ENCODE assay signal across 7 mouse cellular contexts in the genomic region with DNA sequence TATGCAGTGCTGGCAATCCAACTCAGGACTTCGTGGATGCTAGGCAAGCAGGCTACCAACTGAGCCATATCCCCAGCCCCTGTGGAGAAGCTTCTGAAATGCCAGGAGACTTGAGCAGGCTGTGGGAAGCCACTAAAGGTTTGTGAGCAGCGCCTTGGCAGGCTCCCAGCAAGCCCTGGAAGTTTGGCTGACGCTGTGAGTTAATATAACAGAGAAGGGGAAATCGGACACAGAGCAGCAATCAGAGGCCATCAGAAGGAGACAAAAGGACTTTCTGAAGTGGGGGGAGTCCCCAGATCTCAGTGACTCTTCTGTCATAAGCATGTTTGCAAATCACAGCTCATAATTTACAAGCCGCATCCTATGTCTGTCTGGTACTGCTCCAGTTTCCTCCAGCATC.
DNase-seq lines count a peak whose midpoint lies in the region; ATAC-seq and TF ChIP-seq lines count a peak whose summit lies in the region.

No protein-coding gene starts in this region.

- no peaks in the 10 kb centered on the region for H3K9me3 ChIP-seq in lung, postnatal 0 days (ENCODE audit: low read length)
- H3K9me3 ChIP-seq in stomach, postnatal 0 days (ENCODE audit: control insufficient read depth, low read length): no peaks in the 10 kb centered on the region
- no peaks in the 10 kb centered on the region for H3K9me3 ChIP-seq in midbrain, embryonic 15.5 days

- no peak overlapping the region for H3K27ac ChIP-seq in lung, postnatal 0 days (ENCODE audit: low read length)
- no peak overlapping the region for H3K27ac ChIP-seq in stomach, postnatal 0 days (replicated peaks)
- no peak overlapping the region for H3K27ac ChIP-seq in midbrain, embryonic 15.5 days

- TF ChIP-seq CTCF in lung, postnatal 0 days (IDR thresholded peaks at IDR 0.05): no peak
- TF ChIP-seq CTCF in stomach, postnatal 0 days (IDR thresholded peaks at IDR 0.05; ENCODE audit: low read depth): no peak

- no peak for TF ChIP-seq EP300 in lung, postnatal 0 days (IDR thresholded peaks at IDR 0.05)
- TF ChIP-seq EP300 in stomach, postnatal 0 days (optimal IDR thresholded peaks at IDR 0.05): no peak

- H3K4me3 ChIP-seq in lung, postnatal 0 days (ENCODE audit: low read depth, low read length): no peak overlapping the region
- H3K4me3 ChIP-seq in stomach, postnatal 0 days (ENCODE audit: low read depth, low read length): no peak overlapping the region
- H3K4me3 ChIP-seq in midbrain, embryonic 15.5 days: no peak overlapping the region

- H3K27me3 ChIP-seq in lung, postnatal 0 days (replicated peaks; ENCODE audit: insufficient read depth, low read length): no peaks in the 10 kb centered on the region
- no peaks in the 10 kb centered on the region for H3K27me3 ChIP-seq in stomach, postnatal 0 days (ENCODE audit: control insufficient read depth, insufficient read depth, low read length)
- 0 out of 2 replicates have a peak, but pooled peaks cover 3% of the 10 kb centered on the region for H3K27me3 ChIP-seq in midbrain, embryonic 15.5 days (replicated peaks)

- no peaks in the 10 kb centered on the region for H3K36me3 ChIP-seq in lung, postnatal 0 days (ENCODE audit: insufficient read depth, low read length)
- no peaks in the 10 kb centered on the region for H3K36me3 ChIP-seq in stomach, postnatal 0 days (ENCODE audit: control insufficient read depth, insufficient read depth, low read length)
- no peaks in the 10 kb centered on the region for H3K36me3 ChIP-seq in midbrain, embryonic 15.5 days (replicated peaks)

- WGBS in lung, postnatal 0 days: 30% methylated on average over 5 of the region's 5 CpGs
- 41% methylated on average over 5 of the region's 5 CpGs for WGBS in stomach, postnatal 0 days
- 59% methylated on average over 5 of the region's 5 CpGs for WGBS in midbrain, embryonic 15.5 days

- peak; percentile 54 for ATAC-seq in lung, postnatal 0 days
- no peak for ATAC-seq in stomach, postnatal 0 days (ENCODE audit: low FRiP score, low TSS enrichment)
- ATAC-seq in midbrain, embryonic 15.5 days (replicated peaks): no peak

- peak; percentile 13 to 70 for DNase-seq in left cerebral cortex, postnatal 10 days (ENCODE audit: extremely low spot score in 1 of 2, low spot score in 2 of 2)
- no peak for DNase-seq in left cerebral cortex, postnatal 36 days (ENCODE audit: low spot score in 2 of 2)
- peak; percentile 11 for DNase-seq in cerebellum, adult 8-10 months
- DNase-seq in gastrocnemius, postnatal 4 days (ENCODE audit: low spot score in 2 of 2): peak; percentile 33 to 72
- peak; percentile 45 for DNase-seq in lung, postnatal 0 days (ENCODE audit: low spot score)
- no peak for DNase-seq in stomach, postnatal 0 days (ENCODE audit: low spot score)

- intact Hi-C loops in left cerebral cortex, postnatal 10 days (cut with DNase I): no loop called here
- intact Hi-C loops in left cerebral cortex, postnatal 36 days (cut with DNase I): no loop called here

- no peaks in the 10 kb centered on the region for H3K4me1 ChIP-seq in lung, postnatal 0 days (ENCODE audit: insufficient read depth, low read depth, low read length)
- H3K4me1 ChIP-seq in stomach, postnatal 0 days (replicated peaks; ENCODE audit: control insufficient read depth, insufficient read depth): no peaks in the 10 kb centered on the region
- no peaks in the 10 kb centered on the region for H3K4me1 ChIP-seq in midbrain, embryonic 15.5 days

- no peak overlapping the region for H3K4me2 ChIP-seq in lung, postnatal 0 days (replicated peaks; ENCODE audit: low read depth, low read length)
- no peak overlapping the region for H3K4me2 ChIP-seq in stomach, postnatal 0 days (replicated peaks; ENCODE audit: low read depth)
- no peak overlapping the region for H3K4me2 ChIP-seq in midbrain, embryonic 15.5 days

- H3K9ac ChIP-seq in lung, postnatal 0 days (replicated peaks; ENCODE audit: low read depth): no peak overlapping the region
- no peak overlapping the region for H3K9ac ChIP-seq in stomach, postnatal 0 days (ENCODE audit: low read length)
- no peak overlapping the region for H3K9ac ChIP-seq in midbrain, embryonic 15.5 days

Comparison
In these comparisons a context has a peak if more than half of its experiments do, and no peak if none do; other contexts are left out.
1. DNase-seq: peak in left cerebral cortex, postnatal 10 days (2 of 2), cerebellum, adult 8-10 months (single experiment), gastrocnemius, postnatal 4 days (2 of 2) and lung, postnatal 0 days (single experiment); none in left cerebral cortex, postnatal 36 days (0 of 2) and stomach, postnatal 0 days (single experiment).